Mouse (Mus musculus) embryo, embryonic 10 days (tissue): ENCODE data around the gene Plin3.

Experiments used
- DNase-seq: peaks from one replicate; pipeline ENCODE4 v3.0.0-alpha.2; 2015; ENCODE audit warnings: low spot score

Plin3 gene

DNA sequence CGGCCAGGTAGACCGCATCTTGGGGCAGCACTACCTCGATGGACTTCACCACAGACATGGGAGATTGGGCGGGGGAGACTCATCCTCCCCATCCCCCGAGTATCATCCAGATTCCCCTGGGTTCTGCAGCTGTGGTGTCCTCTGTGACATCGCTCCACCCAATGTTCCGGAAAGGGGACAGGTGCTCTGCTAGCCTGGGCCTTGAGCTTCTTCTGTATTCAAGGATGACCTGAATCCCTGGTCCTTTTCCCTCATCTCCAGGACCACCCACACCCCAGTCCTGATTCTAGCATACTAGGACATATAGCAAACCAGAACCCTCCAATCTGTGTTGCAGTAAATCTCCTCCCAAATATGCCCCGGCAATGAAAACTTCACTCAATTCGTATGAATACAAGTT, 7.5 kb upstream of the Plin3 start, which contains the start of gene Arrdc5:
TSS of gene Arrdc5 (minus strand) at position 101 of the 400 bp plus-strand sequence.
- no peak for DNase-seq

DNA sequence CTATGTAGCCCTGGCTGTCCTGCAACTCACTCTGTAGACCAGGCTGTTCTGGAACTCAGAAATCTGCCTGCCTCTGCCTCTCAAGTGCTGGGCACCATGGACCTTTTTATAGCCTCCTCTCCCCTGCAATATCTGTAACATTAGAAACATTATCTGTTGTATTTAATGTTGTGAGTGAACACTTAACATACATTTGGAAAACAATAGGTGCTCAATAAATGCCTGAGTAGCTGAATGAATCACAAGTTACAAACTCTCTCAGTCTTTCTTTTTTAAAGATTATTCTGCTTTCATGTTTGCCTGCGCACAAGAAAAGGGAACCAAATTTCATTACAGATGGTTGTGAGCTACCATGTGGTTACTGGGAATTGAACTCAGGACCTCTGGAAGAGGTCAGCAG, 5.6 kb upstream of the Plin3 start:
- DNase-seq: no peak

DNA sequence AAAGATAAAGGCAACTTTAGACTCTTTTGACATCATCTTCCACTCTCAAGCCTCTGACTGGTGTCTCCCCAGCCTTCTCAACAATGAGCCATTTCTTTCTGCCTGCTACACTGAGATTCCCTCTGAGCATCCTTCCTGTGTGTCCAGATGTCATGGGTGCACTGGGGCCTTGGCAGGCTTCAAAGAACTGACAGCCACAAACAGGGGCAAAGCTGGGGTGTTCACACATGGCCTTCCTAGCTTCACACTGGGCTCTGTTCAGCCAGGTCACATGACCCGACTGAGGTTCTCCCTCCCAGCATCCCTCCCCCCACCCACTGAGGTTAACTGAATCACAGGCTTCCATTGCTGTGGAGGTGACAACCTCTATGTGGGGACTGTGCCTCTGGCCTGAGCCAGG, 3.5 kb upstream of the Plin3 start:
- DNase-seq: no peak

DNA sequence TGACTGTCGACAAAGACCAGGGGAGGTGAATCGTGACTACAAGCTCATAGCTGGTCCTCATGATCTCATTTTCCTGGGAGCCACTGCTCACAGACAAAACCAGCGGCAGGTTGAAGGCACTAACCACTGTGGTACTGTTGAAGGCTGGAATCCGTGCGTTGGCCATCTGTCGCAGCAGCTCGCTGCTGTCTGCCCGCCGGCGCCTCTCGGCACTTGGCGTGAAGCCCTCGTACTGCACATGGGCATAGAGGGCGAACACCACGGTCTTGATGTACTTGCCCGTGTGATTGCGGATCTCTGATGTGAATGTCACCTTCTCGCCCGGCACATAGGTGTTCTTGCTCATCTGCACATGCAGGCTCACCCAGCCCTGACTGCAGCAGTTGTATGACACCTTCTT, 1.6 kb upstream of the Plin3 start:
- no peak for DNase-seq

DNA sequence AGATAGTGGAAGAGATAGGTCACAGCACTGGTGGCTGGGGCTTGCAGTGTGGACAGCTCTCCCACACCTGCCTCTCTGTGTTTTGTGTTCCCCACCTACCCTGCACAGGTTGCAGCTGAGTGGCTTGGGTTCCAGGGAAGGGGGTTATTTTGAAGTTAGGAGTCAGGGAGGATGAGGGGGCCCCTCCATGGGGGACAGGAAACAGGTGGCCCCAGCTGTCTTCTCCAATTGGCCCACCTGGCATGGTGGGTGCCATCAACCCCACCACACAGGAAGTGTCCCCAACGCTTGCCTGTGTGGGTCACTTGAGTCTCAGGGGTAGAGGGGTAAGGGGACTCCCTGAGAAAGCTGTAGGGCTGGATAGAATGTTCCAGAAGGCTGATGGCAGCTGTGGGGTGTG, 618 bp upstream of the Plin3 start:
- no peak for DNase-seq

DNA sequence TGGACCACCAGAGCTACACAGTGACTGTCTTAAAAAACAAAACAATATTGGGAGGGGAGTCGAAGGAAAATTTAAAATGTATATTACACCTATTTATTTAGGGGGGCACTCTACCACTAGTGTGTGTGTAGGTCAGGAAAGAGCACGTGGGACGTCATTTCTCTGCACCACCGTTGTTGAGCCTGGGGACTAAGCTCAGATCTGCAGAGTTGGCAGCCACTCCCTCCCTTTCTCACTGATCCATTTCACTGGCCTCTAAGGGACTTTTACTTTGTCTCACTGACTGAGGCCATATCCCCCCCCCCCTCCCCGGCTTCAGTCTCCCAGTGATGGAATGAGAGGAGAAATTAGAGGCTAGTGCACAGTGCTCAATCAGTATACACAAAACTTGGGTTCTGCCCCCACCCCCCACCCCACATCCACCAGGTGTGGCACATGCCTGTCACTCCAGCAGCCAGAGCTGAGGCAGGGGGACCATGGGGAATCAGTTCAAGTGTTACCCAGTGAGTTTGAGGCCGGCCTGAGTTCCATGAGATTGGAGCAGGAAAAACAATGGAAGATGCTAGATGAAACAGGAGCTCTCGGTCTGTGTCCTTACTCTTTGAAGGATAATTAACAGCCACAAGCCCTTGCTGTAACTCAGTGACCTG, 722 bp downstream of the Plin3 start:
- no peak for DNase-seq

DNA sequence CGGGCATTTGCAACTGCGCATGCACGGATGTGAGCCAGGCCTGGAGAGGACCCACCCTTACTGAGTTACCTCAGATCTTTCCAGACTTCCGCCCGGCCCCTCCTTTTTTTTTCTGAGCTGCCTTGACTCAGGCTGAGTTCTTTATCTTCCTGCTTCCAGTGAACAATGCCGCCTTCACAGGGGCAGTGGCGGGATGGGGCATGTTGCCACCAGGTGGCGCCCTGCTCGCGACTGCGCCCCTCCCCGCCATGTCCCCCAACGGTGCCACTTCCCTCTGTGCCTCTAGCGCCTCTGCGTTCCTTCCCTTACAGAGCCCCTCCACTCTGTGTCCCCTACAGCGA, 1.5 kb downstream of the Plin3 start:
- peak; percentile 93 for DNase-seq

DNA sequence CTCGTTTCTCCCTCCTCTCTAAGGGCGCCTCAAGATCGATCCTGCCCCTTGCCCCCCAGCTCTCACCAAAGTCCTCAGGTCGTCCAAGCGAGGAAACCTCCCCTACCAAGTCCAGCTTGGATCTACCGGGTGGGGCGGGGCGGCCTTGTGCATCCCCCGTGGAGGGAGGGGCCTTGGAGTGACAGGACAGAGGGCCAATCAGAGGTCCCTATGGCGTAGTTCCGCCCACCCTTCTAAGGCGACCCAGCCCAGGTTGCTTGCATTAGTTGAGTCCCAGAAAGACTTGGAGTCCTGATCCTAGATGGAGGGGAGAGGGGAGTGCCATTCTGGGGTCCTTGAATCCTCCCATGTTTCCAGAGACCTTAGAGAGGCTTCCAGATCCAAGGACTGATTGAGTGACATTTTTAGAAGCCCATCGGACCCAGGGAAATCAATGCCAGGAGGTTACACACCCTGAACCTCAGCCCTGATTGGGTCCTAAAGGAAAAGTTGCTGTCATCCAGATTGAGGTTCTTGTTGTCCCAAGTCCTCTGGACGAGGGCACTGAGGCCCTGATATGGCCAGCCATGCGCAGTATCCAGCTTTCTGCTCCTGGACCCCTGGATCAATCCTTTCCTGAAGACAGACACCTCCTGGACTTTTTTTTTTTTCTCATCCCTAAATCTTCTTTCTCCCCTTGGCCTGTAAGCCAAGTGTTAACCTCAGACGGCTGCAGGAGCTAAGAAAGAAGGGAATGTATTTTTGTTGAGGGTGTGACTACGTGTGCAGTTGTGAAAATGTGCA, 2.1 kb downstream of the Plin3 start:
- DNase-seq: peak; percentile 96

DNA sequence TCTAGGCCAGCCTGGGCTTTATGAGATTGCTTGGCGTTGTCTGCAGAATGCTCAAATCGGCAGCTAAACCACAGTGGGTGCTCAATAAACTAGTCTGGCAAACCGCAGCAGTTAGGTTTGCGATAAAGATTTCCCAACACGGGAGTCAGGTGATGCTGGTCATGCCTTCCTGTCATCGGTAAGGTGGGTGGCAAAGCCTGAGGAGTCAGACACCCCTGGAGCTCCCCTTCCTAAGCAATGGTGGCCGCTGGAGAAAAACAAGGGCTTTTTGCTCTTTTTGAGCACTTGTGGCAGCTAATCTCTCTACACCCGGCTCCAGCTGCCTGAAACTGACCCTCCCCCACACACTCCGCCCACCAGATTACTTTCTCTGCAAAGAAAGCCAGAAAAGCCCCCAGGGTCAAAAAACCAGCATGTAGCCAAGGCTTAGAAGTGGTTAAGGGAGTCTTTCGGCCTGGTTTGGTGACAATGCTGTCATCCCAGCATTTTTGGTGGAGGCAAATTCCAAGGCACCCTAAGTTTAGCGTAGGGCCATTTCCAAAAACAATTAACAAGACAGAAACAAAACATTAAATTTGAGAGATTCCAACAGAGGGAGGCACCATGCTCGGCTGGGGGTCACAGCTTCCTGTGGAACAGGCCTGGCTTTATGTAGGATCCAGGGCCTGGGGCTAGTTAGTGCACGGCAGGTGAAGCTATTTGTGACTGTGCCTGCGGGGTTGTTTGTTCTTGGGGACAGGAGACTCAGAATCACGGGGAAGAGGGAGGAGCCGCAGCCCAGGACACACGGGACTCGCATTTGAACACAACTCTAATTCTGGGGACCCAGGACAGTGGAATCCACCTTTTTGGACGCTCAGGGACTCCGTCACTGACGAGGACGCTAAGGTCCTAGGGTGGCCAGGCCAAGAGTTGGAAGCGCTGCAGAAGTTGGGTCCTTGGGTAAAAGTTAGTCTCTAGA, 3.0 kb downstream of the Plin3 start:
- DNase-seq: peak; percentile 73

DNA sequence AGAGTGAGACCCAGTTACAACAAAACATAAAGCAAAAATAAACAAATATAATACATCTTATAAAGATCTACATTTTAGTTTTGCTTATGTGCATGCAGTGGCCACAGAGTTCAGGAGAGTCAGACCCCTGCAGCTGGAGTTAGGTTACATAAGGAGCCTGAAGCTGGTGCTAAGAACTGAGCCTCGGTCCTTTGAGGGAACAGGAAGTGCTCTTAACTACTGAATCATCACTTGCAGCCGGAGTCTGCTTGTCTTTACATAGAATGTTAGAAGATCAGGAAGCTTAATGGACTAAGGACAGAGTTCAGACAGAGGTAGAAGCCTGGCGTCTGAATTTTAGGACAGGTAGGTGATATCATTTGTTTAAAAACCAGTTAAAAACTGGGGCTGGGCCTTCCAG, 3.8 kb downstream of the Plin3 start:
- no peak for DNase-seq

DNA sequence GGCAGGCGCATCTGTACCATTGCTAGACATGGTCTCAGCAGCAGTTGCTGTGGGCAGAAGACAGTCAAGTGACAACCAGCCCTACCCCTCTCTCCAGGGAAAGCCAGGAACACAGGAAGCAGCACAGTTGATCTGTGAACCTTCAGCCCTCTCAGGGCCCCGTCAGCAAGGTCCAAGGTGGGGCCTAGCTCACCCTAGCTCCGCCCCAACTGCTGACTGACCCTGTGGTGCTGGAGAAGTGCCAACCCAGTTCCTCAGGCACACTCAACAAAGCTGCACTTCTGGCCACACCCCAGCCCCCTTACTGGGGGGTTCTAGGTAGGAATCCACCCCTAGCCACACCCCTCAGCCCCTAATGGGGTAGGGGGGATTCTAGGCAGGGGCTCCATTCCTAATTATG, 4.8 kb downstream of the Plin3 start:
- DNase-seq: no peak

DNA sequence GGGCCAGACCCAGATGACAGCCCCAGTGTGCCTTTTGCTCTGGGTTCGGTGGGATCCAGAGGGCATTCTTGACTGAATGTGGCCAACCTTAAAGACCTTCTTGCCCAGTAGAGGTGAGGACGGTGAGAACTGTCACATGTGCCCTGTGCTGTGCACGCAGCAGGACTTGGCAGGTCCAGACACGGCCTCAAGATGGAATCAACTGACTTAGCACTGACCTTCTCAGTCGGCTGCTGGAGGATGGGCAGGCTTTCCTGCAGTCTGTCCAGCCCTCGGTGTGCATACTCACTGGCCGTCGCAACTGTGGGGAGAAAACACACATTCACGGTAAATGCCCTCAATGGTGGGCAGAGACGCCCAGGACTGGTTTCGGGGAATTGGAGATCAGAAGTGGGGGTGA, 6.7 kb downstream of the Plin3 start:
- no peak for DNase-seq

DNA sequence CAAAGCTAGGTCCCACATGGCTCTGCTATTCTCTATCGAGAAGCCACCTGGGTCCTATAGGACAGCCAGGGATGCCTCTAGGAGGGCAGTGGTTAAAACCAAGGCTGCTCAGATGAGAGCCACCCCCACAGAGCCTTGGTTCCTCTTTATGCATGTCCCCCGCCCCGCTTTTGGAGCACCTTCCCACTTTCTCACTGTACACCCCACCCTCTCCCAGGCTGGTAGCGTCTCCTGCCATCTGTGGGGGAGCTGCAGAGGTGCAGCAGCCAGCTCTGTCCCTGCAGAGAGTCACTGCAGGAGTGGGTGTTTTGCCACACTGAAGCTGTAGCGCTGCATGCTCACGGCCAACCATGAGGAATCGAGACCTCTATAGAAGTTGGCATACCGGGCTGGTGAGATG, 9.4 kb downstream of the Plin3 start:
- no peak for DNase-seq

DNA sequence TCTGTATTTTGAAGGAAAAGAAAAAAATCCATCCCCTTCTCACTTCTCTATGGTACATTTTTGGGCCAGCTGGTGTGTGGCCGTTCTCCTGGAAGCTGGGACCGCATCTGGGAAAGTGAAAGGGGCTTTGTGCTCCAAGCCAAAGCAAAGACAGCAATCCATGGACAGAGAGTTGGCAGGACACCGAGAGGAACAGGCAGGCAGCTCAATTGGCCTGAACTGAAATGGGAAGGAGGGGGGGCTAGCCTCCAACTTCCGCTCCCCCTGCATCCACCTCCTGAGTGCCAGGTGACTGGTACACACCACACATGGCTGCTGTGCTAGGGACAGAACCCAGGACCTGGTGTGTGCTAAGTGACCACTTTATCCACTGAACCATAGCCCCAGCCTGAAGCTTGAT, 9.9 kb downstream of the Plin3 start:
- no peak for DNase-seq

DNA sequence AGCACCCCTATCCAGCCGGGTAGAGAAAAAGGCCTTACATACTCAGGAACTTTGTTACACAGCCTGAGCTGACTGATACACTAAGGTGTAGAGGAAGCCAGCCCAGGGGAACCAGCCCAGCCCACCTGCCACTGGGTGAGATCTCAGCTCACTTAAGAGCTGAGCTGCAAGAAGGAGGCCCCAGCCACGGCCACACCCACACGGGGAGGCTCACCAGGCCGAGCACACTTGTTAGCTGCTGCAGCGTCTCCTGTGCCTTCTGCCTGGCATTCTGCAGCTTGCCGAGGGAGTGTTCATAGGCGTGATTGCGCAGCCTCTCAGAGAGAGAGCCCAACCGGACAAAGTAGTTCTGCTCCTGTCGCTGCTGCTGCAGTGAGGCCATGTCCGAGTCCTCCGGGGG, 11.5 kb downstream of the Plin3 start:
- no peak for DNase-seq

DNA sequence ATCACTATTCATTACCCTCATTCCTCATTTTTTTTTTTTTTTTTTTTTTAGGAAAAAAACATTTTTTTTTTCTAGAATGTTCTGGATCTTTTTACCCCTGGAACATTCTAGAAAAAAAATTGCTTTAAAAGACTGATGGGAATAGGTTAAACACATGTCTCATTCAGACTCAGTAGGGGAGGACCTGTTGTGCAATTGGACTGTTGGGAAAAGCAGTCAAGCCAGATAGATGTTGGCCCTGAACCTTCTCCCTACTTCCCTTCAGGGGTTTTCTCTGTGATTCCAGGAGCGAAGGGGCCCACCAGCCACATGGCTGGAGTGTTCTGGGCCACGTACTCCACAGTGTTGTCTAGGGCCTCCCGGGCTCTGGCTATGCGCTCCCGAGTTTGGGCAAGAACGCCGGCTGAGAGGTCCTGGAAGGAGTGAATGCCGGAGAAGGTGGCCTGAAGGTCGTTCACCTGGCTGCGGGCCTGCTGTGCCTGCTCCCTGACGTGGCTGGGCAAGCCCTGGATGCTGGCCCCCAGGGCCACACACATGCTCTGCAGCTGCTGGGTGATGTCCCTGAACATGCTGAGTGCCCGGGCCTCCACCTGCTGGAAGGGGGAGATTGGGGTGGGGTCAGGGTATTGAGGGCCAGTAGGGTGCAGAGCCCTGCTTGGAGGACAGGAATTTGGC, 13.1 kb downstream of the Plin3 start:
- DNase-seq: no peak

DNA sequence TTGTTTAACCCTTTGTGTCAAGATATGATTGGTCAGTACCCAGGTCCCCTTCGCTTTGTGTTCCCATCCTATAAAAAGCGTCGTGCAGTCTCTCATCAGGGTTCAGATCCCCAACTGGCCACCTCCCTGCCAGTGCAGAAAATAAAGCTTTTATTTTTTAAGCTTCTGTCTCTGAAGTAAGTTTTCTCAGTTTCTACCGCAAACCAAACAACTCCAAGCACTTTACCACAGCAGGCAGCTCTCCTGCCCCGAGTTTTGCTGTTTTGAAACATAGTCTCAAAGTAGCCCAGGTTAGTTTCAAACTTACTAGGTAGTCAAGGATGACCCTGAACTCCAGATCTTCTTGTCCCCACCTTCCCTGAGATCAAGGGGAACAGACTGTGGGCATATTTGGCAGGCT, 14.3 kb downstream of the Plin3 start:
- no peak for DNase-seq

DNA sequence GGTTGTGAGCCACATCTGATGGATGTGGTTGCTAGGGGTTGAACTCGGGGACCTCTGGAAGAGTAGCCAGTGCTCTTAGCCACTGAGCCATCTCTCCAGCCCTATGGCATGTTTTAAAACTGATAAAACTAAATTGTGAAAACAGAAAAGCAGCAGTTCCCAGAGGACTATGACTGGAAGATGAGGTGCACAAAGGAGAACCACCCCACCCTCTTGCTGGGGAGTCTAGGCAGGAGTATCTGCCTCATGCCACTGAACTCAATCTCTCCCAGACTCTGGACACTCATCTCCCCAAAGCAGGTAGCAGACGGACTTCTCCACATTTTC, 15.1 kb downstream of the Plin3 start:
- DNase-seq: peak; percentile 57

DNA sequence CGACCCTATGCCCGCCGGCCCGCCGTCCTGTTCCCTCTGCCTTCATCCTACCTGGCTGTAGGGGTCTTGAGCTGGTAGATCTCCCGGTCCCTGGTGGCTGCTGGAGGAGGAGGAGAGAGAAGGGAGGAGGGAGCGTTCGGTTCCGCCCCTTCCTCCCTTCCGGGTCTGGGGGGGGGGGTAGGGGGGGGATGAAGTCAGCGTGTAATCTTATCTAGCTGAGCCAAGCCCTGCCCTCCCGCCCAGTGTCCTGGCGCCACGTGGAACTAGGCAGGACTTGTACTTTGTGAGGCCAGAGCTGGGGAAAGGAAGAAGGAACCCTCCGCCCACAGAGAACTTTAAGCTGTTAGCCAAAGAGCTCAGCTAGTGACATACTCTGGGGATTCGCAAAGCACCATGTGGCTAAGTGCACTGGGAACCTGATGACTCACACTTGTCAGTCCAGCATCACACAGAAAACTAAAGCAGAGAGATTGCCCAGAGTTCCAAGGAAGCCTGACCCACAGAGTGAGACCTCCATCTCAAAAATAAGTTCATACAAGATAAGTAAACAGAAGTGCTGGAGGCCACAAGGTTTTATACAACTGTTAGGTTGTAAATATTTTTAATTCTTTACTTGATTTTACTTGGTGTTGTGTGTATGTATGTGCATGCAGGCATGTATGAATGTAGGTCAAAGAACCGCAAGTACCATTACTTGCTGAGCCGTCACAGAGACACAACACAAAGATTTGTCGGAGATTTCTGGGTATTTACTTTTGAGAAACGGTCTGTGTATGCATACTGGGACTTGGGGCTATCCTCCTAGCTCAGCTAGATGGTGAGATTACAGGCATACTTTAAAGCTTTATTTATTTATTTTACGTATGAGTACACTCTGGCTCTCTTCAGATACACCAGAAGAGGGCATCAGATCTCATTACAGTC, 15.8 kb downstream of the Plin3 start, which contains the start of gene Ticam1:
TSS of gene Ticam1 (minus strand) at position 144 of the 924 bp plus-strand sequence.
- peak; percentile 97 for DNase-seq

DNA sequence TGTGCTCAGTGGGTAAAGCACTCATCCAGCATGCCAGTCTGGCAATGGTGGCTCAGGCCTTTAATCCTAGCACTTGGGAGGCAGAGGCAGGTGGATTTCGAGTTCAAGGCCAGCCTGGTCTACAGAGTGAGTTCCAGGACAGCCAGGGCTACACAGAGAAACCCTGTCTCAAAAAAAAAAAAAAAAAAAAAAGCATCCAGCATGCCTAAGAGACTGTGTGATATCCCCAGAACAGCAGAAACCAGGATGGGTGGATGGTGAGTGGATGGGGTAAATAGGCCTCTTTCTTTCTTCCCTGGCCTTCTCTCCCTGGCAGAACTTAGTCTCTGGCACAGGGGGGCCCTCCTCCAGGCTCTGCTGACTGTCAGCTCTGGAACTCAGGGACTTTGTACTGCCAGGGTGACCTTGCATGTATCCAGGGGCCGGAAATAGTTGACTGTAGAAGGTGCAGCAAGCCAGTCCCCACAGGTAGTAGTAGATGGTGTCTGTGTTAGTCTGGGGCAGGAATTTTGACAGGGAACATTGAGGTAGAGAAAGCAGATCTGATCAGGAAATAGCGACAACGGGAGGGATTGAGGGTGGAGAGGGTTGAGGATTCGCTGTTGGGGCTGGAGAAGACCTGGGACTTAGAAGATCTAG, 16.7 kb downstream of the Plin3 start:
- no peak for DNase-seq

DNA sequence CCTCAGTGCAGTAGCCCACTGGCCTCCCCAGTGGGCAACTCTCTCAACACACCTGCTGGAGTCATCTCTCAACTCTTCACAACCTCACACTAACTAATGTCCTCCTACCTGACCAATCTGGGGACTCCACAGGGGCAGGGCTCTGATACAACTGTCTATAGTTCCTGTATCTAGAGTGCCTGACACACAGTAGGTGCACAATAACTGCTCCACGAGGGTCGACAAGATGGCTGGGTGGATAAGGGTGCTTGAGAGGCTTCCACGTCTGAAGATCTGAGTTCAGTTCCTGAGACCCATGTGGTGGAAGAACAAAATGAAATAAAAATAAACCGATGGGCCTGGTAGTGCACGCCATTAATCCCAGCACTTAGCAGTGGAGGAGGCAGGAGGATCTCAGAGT, 18.7 kb downstream of the Plin3 start:
- DNase-seq: no peak
